Mouse (Mus musculus) cerebellum, adult 9-10 months (tissue): ENCODE measurements around the gene Zbtb43.
A peak's percentile ranks its signal among the peaks of the same experiment; 100 is the strongest.

ENCODE experiments used
- DNase-seq: peaks from one replicate; pipeline ENCODE4 v3.0.0; 2022

Zbtb43 gene

DNA sequence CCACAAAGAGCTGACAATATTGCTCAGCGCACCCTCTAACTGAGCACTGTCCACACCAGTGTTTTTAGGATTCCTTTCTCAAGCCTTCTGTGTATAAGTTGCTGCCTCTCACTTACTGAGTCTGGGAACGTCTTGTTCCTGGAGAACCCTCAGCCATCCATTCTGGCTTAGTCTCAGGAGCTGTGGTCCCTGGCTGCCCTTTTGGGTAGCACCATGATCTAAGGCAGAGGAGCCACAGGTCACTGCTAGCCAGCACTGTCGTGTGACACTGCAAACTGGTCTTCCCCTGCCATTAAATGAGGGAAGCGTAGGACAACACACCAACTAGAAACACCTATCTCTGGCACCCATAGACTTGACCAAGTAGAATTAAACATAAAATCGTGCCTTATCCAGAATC is 15.6 kb downstream of the Zbtb43 start:
- no peak for DNase-seq

DNA sequence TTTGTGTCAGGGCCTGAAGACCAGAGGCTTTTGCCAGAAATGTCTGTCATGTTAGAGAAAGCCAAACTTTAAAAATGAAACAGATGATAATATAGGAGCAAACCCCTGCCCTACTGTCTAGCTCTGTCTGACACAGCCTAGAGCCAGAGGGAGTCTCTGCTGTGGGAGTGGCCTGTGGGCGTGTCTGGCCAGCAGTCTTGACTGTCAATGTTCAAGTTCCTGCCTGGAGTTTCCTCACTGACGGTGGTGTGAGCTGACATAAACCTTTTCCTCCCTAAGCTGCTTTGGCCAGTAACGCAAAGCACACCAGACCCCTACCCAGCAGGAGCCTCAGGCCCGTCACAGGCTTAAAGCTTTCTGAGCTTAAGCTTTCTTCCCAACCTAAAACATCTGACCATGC is 16.2 kb downstream of the Zbtb43 start:
- no peak for DNase-seq

DNA sequence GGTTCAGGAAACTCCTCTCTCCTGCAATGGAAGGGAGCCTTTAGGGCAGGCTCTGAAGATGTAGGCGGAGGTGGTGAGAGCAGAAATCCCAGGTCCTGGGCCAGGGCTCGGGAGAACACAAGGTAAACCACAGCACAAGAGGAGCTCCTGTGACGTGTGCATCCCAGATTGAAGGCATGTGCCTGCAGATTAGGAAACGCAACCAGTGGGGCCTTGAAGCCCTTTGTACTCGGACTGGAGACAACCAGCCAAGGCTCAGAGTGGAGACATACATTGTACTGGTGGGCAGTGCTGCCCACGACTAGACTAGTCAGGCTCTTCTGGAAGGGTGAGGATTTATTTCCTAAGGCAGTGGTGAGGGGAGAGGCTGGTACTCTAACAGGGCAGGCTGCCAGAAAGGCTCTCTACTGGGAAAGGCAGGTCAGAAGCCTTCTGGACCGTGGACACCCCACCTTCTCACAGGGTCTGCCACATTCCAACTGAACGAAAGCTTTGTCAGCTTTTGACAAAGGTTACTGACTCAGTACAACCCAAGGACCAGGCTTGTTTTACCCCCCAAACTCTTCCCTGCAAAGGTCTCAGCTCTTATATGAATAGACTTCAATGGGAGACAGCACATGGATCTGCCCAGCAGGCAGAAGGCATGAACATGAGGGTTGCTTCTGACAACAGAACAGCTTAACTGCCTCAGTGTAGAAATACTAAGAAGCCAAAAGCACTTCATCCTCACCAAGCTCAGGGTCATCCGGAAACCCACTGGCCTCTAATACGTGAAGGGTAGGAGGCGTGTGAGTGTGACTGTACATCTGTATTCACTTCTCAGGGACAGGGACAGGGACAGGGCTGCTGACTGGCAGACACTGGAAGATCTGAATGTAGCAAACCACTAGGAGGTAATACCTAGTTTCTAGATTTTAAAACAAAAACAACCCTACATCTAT is 17.1 kb downstream of the Zbtb43 start:
- DNase-seq, result no peak

DNA sequence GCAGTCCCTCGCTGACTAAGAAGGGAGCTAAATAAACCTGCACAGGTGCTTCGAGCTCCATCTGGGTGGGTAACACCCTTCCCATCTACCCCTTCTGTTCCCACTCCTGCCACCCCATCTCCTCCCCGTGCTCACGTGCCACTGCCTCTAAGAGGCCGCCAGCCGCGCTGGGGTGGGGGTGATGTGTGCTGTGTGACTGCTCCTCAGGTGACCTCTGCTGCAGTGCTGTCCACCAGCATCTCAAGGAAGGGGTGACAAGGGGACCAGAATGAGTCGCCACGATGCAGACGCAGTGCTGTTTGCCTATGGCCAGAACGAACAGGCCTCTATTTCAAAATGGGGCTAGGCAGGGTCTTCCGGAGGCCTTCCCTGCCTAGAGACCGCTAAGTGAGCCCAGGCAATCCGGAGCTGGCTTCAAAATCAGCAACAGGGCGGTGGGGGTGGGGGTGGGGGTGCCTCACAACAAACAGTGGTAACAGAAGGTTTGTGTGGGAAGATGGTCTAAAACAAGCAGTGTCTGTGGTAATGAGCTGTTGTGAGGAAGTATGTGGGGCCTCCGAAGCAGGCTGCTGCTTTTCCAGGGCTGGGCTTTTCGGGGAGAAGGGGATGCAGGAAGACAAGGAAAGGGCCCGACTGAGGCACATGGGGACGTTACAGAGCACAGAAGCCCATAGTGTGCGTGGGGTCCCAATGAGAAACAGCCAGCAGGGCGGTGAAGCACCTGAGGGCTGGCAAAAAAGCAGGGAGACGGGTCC is 19.1 kb downstream of the Zbtb43 start:
- DNase-seq, result no peak

DNA sequence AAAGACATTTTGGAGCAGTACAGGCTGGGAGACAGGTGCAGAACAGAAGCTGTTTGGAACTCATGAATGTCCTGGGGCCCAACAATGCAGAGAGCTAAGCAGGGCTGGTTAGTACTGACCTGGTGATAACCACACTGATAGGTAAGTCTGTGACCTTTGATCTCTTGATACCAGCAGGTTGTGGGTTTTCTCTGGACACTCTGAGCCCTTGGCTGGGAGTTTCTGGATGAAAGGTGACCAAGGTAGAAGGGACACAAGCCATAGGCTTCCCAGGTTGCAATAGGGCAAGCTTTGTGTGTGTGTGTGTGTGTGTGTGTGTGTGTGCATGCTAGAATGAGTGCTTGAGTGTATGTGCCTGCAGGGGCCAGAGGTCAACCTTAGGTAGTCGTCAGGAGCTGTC is 21.6 kb downstream of the Zbtb43 start:
- DNase-seq, result no peak

DNA sequence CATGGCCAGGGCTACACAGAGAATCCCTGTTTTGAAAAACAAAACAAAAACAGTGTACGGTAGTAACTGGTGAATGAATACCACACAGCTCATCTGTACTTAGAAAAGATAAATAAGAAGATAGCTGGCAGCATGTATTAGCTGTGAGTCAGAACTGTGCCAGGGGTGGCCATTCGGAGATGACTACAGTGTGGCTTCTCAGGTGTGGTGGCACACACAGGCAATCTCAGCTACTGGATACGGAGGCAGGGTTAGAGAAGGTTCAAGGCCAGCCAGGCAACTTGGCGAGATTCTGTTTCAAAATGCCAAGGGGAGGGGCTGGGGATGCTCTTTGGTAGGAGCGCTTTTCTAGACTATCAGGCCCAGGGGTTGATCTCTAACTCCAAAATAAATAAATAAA is 22.6 kb downstream of the Zbtb43 start:
- no peak for DNase-seq

DNA sequence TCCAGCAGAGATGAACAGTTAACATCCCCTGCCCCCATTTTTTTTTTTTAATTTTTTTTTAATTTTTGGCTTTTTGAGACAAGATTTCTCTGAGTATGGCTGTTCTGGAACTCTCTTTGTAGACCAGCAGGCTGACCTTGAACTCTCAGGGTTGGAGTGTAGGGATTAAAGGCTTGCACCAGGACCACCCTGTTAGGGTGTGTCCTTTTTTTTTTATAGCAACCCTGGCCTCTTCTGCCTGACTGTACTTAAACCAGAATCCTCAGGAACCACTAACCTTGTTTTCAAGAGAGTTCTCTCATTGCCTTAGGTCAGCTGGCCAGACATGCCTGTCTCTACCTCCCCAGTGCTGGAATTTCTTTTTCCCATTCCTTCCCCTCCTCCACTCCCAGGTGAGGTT is 23.5 kb downstream of the Zbtb43 start:
- DNase-seq, result no peak

DNA sequence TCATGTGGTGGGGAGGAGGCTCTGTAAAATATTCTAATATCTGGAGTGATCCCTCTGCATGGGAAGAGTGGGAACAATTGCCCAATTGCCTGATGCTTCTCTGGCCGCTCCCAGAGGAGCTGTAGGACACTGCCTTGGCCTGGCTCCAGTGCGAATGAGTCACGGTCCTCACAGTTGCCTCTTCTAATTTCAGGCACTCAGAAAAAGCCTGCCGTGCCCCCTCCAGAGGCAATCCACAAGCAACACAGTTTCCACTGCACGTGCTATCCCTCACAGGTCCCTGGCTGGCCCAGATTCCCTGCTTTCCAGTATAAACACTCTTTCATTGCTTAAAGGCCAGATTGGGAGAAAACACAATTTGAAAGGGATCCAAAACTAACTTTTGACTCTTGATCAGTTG is 24.0 kb downstream of the Zbtb43 start:
- peak; percentile 81 for DNase-seq

DNA sequence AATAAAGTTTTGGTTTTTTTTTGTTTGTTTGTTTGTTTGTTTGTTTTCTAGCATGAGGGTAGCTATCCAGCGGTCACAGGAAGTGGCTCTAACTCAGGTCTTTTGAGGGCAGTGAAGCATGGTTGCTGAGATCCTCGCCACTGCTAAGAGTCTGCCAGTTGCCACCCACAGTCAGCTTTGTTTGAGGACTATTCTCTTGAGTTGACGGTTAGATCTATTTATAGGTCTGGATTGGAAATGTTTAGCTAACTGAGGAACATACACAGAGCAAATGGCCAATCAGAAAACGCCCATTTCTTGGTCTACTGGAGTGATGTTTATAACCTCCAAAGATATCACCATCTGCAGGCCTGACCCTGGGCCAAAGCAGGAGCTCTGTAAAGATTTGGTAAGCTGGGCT is 25.7 kb downstream of the Zbtb43 start:
- no peak for DNase-seq

DNA sequence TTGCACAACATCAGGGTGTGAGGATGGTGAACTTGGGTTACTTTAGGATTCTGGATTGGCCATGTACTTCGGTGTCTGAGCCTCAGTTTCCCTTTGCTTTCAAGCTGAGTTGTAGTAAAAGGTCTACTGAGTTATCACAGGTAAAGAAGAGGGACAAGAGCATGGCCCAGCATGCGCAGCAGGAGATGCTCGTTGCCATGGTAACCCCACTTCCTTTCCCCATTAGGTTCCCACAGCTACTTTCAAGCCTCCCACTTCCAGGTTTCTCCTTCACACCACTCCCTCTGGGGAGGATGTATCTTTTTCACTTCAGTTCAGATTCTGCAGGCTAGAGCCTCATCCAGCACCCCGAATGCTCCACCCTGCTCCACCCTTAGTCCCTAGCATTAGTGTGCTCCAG is 27.5 kb downstream of the Zbtb43 start:
- DNase-seq, result no peak

DNA sequence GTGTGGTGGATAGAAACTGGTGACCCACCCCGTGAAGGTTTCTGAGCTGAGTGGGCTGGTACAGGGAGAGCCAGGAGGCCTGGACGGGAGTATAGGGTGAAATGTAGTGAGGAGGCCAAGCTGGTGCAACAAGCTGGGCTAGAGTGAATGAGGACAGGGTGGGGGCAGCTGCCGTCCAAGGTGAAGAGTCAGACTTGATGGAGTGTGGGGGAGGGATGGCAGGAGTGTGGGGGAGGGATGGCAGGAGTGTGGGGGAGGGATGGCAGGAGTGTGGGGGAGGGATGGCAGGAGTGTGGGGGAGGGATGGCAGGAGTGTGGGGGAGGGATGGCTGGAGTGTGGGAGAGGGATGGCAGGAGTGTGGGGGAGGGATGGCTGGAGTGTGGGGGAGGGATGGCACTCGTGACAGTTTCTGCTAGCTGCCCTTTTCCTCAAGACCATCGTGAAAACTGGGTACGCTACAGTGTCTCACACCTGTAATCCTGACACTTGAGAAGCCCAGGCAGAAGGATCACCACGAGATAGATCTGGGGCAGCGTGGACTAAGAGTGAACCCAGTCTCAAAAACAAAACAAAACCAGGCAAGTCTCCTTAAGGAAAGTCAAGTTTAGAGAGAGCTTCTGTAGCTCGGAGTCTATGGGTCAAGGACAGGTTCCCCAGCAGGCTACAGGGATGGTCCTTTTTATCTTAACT is 28.2 kb downstream of the Zbtb43 start:
- no peak for DNase-seq

DNA sequence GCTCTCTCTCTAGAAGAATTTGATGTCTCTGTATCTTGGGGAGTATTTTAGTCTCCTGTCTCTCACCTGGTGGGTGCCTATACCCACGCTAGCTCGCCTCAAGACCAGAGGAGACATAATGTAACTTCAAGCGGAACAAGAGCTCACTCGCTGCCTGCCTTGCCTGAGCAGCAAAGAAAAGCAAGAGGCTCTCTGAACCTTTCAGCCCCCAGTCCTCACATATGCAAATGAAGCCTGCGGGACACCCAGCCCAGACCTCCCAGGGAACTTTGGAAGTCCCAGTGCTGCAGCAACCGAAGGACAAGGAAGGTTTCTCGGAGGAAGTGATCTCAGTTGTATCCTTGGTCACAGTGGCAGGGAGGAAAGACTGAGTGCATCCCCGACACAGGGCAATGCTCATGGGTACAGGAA is 28.9 kb downstream of the Zbtb43 start:
- no peak for DNase-seq

DNA sequence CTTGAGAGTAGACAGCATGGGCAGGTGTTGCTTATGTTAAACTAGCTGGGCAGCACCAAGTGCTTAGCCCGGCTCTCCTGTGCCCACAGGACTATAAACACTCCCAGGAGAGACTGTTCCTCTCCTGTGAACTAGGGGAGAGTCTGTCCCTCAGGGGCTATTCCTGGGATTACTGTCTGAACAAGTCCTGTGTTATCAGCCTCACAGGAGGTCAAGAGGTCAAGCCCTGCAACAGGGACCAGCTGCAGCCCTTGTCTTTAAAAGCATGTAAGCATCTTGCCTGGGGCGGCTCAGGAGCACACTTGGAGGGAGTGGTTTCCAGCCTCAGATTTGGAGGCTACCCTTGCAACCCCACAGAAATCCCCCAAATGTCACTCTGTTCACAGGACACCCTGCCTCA is 30.0 kb downstream of the Zbtb43 start:
- DNase-seq, result no peak

DNA sequence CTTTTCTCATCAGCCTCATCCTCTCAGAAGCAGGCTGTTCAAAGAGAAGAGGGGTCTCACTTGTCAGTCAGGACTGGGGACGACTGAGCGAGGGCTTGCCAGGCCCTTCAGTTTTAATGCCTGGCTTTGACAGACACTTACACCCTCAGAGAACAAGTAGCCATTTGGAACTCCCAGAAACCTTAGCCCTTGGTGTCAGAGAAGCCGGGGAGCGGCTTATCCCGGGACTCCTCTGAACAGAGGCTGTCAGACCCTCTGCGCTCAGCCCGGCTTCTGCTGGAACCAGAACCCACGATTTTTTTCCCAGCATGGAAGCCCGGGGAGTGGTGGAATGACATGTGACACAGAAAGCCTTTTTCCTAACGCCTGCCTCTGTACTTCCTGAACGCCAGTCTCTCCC is 31.2 kb downstream of the Zbtb43 start:
- no peak for DNase-seq

DNA sequence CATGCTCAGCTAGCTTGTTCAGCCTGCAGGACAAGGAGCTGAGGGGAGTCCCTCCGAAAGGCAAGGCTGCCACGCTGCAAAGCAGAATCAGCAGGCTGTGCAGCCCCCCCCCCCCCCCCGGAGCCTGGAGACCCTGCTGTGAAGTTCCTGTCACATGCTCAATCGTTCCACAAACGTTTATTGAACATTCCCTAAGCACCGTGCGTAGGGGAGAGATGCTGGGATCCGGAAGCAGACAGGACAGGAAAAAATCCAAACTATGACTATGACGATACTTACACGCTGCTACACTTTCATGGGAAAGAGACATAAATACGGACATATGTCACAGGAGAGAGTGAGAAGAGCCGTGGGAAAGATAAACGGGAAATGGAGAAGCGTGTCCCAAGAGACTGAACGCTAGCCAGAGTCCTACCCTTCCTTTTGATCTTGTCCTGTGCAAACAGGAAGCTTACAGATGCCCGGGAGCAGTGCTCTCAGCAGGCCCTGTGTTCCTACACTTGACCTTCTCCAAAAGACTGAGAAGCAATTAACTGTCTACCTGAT is 32.3 kb downstream of the Zbtb43 start:
- DNase-seq, result no peak

DNA sequence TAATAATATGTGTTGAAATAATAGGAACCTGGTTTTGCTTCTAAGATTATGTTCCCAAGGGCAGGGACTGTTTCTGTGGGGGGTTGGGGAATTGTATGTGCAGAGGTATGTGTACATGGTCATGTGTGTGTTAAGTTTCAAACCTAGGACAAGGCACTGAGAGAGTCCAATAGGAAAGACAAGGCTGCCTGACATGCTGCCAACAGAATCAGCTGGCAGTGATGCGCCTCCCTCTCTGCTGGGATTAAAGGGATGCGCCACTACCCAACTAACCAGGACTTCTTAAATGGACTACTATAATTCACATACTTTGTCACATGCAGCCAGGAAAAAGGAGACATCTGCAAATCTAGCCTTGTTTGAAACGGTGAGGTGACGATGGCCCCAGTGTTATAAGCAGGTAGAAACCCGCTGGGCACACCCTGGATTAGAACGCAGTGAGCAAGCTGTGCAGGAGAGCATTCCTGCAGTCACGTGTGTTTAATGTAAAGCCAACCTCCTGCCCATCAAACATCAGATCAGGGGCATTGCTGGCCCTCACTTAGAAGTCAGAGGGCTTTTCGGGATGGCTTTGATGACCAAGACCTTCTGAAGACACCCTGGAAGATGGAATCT is 33.2 kb downstream of the Zbtb43 start:
- DNase-seq, result no peak

DNA sequence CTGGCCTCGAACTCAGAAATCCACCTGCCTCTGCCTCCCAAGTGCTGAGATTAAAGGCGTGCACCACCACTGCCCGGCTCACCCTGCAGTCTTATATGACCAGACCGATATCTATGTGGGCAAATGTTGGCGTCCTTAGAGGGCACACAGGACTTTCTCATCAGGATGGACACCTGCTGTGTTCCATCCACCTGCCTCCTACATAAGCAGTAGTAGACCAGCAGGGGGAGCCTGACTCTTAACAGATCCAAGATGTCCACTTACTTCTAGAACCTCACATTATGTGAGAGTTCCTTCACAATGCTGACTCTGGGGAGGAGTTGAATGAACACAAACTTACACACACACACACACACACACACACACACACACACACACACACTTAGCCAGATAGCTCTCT is 35.5 kb downstream of the Zbtb43 start:
- DNase-seq, result peak; percentile 69

DNA sequence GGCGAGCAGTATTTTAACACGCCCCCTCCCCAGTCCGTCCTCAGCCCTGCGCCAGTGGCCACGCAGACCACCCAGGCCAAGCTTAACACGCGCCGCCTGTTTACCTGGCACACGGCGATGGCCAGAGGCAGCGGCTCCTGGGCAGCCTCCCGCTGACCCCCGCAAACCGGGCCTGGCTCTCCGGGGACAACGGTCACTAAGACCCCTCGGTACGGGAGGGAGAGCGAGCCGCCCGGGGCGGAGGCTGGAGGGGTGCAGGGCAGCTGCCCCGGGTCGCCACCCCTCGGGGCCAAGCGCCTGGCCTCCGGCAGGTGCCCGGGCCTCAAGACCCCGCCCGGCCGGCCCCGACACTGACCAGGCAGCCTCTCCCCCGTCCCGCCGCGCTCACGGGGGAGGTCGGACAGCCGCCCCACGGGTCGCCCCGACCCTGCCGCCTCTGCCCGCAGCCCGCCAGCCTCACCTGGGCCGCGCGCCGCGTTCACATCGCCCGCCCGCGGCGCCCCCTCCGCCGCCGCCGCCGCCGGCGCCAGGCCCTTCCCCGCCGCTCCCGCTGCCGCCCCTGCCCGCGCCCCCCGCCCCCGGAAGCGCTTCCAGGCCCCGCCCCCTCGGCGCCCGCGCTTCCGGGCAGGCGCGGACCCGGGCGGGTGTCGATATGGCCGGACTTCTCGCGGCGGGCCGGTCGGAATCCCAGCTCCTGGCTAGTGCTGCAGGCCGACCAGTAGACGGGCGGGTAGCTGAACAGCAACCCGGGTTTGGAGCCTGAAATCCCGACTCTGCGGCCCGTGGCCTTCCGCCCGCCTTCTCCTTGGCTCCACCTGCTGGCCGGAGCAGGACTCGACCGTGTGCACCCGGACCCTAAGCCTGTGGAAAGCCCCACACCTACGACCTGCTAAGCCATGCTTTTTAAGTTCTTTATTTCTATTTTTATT is 37.3 kb downstream of the Zbtb43 start, which contains the start of gene Zbtb34:
Zbtb34 (minus strand) TSS at position 554 of the 929 bp plus-strand sequence.
- peak; percentile 58 for DNase-seq

DNA sequence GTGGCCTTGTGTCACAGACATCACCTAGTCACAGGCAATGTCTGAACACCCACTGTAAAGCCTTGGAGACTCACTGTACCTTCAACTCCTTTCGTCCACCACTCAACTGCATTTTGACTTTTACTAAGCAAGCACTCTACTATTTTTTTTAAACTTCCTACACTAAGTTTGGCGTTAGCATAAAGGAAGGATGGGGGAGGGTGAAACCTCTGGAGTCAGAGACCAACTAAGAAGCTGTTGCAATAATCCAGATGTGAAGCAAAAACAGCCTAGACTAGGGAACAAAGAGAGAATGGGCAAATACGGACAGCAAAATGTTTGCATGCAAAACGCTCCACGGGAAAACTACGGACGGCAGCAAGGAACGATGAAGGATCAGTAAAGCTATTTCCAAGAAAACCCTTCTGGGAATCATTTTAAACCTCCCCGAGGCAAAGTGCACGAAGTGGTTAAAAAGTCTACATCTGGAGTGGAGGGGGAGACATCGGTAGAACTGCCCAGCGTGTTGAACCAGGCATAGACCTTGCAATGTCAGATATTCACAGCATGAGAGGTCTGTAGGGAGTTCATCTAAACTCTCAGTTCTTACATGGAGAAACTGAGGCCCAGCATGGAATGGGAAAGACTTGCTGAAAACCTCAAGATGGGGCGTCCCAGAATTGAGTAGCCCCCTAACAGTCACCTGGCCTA is 38.1 kb downstream of the Zbtb43 start:
- DNase-seq, result no peak

DNA sequence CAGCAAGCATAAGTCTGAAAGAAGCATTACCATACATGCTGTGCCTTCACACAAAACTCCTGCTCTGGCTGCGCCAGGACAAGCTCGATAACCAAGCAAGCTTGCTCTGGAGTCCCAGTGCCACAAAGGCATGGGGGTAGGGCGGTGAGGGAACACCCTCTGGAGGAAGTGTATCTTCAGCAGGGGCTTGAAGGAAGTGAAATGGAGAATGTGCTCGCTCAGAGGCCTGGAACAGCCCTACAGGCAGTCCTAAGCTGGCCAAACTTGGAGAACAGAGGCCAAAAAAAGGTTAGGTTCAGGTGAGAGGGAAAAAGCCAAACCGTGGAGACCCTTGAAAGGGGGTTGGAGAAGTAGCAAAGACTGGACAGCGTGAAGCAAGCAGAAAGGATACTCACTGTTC is 39.0 kb downstream of the Zbtb43 start:
- no peak for DNase-seq
